Mouse (Mus musculus): ENCODE results near the gene Tedc2.

The Tedc2 gene

DNA sequence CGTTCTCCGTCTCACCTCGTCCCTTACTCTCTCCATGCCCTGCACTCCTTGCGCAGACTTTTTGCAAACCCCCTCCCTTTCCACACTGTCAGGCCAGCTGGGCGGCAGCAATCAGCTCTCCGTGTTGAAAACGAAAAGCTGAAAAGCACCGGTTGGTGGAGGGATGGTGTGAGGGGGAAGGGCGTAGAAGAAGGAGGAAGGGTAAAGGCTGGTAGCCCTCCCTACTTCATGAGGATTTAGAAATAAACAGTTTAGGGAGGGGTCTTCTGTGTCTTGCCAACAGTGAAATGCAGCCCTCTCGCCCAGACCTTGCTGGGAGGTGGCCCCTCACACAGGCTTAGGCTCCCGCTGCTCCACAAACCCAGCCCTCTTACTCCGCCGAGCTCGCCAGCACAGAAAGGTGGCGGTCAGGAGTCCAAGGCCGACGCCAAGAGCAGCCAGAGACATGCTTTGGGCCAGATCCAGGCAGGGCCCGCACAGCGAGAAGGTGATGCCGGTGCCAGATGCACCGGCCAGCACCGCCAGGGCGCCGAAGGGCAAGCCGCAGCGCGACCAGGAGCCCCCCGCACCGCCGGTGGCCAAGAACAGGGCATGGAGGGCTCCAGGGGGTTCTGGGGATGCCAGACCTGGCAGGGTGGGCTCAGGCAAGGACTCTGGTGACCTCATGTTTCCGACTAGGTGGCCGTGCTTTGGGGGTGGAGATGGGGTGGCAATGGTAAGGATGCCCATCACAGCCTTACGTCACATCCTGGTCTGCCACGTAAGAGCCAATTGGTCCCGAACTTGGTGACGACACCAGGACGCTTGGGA lies 8.8 kb downstream of the Tedc2 start:
- no peak for DNase-seq (ENCODE audit: low spot score)

DNA sequence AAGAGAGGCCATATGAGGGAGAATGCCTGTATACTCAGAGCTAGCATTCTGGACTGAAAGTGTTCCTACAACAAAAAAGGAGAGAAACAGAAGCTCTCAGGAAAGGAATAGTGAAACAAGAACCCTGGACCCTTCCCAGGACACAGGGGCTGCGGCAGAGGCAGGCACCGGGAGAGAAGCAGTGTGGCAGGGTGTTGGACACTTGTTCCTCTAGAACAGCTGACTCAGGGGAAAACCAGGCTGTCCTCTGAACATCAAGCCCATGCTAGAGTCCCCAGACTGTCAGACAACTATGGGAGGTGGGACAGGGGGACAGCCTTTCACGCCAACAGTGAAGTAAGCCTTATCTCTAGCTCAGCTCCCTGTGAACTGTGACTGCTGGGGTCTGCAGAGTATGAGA lies 10.1 kb downstream of the Tedc2 start:
- DNase-seq (ENCODE audit: low spot score), result no peak

DNA sequence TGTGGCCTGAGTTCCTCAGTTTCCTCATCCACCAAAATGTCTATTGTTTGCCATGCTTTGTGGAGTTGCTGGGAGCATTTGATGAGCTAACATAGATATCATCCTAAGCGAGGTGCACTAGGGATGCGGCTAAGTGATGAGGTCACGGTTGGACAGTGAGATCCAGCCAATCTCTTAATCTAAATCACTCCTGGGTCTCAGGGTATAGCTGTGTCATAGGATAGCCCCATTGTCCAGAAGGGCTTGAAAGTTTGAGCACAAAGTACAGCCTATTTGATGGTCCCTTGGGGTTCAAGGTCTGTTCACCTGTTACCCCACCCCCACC lies 10.8 kb downstream of the Tedc2 start:
- DNase-seq (ENCODE audit: low spot score), result no peak

DNA sequence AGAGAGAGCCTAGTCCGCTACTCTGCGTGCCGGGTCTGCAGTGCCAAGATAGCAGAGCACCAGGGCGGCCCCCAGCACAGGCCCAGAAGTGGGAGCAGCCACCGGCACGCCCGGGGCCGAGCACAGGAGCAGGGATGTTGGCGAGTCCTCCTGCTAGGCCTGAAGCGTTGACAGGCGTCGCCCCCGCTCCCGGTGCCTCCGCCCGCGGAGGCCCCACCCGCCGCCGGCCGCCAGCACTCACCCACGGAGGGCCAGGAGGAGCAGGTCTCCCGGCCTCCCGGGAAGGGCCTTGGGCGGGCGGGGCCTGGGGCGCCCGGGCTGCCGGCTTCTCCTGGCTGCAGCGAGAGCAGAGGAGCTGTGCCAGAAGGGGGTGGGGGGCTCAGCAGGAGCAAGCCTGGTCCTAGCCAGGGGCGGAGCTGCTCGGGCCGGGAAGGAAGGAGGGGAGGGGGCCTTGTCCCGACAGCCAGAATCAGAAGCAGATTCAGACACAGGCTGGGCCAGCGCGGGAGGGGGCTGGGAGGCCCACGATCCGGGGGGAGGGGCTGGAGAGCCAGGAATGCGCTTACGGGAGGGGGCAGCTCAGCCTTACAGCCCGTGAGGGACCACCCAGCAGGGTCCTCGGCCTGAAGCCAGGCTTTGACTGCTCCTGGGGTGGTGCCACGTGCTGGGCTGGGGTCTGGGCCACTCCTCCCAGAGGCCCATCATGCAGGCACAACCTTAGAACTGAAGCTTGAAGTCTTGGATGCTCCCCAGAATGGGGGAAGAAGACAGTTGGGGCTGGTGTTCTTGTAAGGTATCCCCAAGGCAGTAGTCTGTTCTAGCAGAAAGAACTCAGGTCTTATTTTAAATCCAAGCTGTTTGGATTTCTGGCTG lies 11.4 kb downstream of the Tedc2 start, which contains the start of gene Ntn3:
TSS of gene Ntn3 (minus strand) at position 489 of the 873 bp plus-strand sequence.
- no peak for DNase-seq (ENCODE audit: low spot score)

DNA sequence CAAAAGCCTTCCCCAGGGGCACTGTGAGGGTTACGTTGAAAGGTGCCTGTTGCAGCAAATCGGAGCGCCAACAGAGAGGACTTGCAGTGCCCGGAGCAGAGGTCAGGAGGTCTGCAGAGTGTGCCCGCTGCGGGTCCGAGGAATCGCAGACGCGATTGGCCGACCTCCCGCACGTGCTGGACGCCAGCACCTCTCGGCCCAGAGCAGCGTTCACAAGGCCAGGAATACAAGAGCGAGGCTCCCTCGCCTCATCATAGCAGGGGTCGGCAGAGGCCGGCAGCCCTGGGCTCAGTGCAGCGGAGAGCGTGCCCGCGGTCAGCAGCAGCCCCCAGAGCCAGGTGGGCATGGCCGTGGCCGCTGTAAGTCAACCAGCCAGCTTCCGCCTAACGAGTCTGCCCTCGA lies 12.0 kb downstream of the Tedc2 start:
- no peak for DNase-seq (ENCODE audit: low spot score)

DNA sequence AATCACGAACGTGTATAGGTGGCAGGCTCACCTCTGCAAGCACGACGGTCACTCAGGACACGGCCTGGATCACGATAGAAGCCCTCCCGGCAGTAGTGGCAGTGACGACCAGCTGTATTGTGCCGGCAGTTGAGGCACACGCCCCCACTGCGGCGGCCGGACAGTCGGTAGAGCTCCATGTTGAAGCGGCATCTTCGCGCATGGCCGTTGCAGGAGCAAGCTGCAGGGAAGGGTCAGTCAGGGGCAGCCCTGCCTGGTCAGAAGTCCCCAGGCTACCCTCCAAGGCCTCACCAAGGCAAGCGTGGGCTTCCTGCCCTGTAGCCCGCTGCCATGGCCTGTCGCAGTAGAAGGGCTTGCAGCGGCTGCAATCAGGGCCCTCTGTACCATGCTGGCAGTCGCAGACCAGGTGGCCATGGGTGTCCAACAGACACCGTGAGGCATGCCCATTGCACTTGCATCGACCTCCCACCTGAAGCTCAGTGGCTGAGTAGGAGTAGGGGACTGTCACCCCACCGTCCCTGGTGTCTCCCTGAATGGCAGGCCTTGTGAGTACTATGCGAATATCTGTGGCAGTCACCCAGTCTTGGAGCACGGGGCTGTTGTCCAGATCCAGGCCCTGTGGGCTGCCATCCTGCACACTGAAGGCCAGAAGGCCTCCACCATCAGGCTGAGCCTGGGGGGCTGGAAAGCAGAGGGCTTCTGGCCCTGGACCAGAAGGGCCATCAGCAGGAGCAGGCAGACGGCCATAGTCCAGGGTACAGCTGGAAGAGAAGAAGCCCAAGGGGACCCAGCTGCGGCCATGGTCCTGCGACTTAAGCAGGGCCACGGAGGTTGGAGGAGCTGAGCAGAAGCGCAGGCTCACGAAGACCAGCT lies 12.6 kb downstream of the Tedc2 start:
- DNase-seq (ENCODE audit: low spot score), result no peak

DNA sequence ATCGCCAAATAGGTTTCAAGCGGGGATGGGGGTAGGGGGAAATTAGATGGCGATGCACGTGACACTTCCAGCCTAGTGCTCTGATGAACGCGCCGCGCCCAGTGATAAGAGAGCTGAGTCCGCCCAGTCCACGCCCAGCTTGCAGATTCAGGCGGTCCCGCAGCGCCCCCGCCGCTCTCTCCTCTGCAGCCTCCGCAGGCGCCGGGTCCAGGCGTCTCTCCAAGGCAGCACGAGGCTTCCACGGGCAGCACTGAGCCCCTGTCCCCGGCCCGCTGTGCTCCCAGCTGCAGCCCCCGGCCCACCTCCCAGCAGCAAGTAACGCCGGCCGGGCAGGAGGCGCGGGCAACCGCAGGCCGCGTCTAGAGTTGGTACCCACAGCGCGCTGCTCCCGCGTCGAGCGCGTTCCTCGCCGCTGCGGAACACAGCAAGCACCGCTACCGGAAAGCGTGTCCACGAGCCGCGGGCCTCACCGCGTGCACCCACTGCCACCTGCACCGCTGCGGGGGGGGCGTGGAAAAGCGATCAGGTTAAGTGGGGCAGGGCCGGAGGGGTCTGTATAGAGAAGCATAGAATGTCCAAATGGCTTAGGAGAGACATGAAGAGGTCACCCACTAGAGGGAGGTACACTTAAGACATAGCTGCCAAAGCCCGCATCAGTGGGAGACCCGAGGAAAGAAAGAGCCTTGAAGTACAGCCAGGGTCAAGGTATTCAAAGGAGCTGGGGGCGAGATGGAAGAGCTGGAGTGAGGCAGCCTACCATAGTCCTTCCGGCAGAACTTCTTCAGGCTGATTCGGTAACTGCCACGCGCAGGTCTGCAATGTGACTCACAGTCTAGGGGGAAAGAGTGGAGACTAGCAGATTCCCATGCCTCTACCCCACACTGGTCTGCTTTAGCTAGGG lies 13.9 kb downstream of the Tedc2 start:
- DNase-seq (ENCODE audit: low spot score), result no peak

DNA sequence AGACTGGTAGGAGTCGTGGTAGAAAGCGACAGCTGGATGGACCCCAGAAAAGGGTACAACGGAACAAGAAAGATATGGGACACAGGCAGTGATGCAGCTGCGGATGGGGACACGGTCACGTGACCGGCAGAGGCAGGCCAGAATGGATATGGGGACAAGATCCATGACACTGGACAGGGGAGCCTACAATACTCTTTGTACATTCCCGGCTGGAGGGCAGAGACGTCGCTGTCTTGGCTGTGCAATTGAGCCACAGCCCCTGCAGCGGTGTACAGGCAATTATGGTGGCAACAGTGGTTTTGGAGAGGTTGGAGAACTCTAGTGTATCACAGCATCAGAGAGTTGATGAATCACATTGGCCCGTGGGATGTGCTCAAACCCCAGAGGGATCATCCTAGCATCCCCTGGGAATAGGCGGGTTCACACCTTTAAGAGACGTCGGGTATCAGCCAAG lies 14.7 kb downstream of the Tedc2 start:
- DNase-seq (ENCODE audit: low spot score), result no peak

DNA sequence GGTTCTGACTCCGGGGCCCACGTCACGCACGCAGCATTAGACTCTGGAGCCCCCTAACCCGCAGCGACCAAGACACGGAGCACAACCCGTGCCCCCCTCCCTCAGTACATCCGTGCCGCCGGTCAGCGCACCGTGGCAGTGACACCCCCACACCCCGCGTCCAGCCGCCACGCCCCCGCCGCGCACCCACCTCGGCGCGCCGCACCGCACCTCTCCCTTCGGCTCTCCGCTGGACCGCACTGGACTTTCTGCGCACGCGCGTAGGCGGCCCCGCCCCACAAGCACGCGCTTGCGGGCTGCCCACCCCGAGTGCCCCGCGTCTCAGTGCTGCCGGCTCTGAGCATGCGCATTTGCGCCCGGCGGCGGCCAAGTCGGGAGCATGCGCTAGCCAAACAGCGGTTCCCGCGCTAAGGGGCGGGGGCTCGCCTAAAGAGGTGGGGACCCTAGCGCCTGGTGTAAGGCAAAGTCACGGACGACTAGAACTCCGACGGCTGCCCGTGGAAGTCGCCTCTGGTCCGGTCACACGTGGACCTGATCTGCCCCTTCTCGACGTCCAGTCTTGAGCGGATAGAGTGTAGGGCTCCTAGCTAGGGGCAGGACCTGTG lies 15.3 kb downstream of the Tedc2 start, which contains the start of gene Tbc1d24:
TSS of gene Tbc1d24 (minus strand) at position 279 of the 605 bp plus-strand sequence.
- DNase-seq (ENCODE audit: low spot score), result peak; percentile 83

DNA sequence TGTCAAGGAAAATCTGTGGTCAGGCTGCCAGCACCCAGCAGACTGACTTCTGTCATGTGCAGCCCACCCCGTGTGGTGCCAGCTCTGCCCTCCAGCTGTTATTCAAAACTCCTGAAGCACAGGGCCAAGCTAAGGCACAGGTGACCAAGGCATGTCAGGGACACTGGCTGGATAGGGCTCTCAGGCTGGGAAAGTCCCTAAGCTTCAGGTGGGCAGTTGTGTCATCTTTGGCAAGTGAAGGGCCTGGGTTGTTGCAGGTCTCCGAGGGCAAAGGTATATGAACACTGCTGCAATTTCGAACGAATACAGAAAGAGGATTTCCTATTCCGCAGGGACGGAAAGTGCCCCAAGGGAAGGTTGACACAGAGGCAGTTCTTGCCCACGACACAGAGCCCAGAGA lies 15.8 kb downstream of the Tedc2 start:
- no peak for DNase-seq (ENCODE audit: low spot score)

DNA sequence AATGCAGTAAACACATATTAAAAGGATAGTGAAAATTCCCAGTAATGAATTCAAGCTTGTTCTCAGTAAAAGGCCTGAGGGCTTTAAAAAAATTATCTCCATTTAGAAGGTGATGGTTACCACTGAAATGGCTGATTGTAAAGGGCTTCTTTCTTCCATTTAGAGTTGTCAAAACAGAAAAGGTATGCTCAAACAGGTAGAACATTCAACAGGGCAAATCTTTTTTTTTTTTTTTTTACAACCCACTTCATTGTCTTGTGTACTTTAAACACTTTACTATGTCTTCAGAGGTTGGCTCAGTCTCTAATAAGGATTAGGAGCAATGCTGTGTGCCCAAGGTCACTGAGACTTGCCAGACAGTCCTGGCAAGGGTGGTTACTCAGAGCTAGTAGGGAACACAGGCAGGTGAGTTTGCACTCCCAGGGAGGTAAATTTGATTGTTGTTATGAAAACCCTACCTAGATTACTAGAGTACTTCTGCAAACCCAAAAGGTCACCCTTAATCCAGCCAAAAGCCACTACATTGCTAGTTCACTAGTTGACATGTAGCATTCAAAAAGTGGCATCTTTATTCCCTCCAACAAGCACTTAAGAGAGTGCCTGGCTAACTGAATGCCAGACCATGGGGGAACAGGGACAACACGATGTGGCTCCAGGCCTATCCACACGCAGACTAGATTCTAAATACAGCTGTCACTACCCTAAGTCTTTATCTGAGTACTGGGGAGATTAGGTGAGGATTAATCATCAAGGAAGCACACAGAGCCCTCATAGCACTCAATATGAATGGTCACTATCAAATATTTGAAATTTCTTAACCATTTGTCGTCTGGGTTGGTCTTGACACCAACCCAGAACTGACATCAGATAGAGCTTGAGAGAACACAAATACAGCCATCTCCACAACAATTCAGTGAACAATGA lies 16.8 kb downstream of the Tedc2 start:
- no peak for DNase-seq (ENCODE audit: low spot score)

DNA sequence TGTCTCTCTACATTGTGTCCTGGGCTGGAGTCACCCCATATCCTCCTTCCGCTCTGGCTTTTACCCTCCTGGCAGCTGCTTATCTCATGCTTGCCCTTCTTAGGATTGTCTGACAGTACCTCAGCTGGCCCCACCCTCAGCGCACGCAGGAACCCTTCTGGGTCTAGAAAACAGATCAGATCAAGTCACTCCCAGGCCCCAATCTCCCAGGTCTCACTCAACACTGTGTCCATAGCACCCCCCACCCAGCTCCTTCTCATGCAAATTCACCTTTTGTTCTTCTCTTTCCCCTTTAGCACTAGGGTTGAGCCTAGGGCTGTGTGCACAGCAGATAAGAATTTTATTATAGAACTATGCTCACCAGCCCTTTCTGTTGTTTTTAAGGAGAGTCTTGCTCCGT lies 17.6 kb downstream of the Tedc2 start:
- no peak for DNase-seq (ENCODE audit: low spot score)

DNA sequence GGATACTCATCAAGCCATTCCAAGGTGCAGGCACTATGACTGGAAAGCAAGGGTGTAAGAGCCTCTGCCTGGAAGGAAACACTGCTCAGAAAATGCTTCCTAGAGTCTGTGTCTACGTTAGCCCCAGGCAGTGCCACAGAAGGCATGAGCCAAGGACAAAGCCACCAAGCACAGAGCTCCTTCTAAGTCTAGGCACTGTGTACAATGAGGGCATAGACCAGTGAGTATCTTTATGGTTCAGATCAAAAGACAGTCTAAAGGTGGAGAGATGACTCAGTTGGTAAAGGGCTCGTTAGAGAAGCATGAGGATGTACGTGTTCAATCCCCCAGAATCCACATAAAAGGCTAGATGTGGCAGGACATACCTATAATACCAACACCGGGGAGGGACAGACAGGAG lies 19.6 kb downstream of the Tedc2 start:
- DNase-seq (ENCODE audit: low spot score), result no peak

DNA sequence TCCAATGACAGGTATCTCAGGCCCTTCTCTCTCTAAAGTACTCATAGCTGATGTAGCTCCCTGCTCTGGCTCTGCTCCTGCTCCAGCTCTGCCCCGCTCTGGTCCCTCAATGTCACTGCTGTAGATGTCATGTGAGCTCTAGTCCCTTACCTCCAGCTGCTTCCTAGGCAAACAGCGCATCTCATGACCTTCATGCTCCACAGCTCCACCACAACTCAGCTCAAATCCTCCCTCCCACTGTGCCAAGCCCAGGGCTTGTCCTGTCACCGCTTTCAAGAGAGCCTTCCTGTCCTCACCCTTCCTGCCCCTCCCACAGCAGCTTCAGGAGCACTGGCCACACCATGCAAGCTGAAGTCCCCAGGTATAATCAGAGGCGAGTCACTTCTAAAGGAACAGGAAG lies 20.9 kb downstream of the Tedc2 start:
- DNase-seq (ENCODE audit: low spot score), result no peak

DNA sequence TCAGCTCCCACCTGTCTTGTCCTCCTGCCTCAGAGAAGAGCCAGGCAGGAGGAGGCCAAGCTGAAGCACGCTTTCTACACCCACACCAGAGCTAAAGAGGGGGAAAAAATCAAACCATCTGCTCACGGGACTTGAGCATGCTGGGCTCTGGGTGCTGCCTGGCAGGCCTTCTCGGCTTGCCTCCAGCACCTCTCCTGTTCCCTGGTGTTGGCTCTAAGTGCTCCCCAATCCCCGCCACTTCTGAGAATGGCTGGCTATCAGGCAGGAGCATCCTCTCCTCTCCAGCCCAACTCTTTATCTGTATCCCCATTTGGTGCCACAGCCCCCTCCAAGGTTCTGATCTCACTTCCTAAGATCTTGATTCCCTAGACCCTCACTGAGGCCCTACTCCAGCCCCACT lies 21.4 kb downstream of the Tedc2 start:
- DNase-seq (ENCODE audit: low spot score), result no peak

DNA sequence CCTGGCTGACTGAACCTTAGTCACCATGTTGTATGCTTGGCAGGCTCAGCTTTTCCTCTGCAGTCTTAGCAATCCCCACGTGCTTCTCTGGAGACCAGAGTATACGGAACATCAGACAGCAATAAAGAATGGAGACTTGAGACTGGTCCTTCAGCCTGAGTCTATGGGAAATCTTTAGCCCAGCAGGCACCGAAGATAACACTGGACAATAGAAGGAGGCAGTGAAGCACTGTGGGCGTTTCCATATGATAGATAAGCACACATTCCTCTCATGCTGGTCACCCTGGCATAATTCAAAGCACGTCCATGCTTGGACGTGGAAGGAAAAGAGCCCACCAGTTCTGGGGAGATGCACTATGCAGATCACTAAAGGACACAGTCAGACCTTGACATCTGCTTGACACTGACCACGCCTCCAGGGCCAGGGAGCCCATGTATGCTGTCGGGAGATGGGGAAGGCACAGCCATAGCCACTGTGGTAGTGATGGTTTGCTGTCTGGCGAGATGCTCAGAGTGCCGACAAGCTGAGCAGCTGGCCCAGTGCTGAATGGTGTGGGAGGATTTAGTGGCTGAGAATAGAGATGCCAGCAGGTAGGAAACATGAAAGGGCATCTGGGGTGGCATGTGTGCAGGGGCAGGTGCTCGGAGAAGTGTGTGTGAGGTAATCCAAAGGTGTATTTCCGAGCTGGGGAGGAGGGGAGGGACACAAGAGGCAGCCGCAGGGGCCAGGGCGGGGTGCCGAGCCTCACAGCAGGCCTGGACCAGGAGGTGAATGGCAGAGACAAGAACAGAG lies 23.4 kb downstream of the Tedc2 start:
- no peak for DNase-seq (ENCODE audit: low spot score)

DNA sequence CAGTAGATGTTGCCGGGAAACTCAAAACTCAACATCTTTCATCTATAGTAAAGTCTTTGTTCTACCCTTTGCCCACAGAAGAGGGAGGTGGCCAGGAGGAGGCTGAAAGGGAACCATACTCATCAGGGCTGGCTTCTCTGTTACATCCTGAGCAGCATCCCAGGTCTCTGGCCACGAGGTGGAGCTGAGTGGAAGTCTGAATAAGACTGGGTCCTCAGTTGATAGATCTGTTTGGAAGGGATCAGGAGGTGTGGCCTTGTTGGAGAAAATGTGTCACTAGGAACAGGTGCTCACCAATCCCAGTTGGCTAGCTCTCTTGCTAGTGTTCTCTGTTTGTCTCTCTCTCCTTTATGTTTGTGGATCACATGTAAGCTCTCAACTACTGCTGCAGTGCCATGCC lies 25.3 kb downstream of the Tedc2 start:
- DNase-seq (ENCODE audit: low spot score), result no peak

DNA sequence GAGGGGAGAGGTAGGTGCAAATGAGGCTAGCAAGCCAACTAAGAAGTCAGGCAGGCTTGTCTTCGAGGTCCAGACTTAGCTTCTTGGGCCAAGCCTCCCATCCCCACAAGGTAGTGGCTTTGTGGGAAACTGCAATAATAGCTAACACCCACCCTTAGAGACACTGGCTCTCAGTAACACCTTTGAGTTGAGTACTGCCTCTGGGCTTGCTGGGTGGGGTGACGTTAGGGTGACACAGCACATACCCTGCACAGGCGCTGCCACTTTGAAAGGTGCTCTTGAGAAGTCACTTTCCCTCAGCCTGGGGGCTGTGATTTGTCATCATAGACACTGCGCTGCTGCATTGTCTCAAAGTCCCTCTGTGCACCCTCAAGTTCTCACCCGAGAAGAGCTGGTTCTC lies 26.9 kb downstream of the Tedc2 start:
- no peak for DNase-seq (ENCODE audit: low spot score)

DNA sequence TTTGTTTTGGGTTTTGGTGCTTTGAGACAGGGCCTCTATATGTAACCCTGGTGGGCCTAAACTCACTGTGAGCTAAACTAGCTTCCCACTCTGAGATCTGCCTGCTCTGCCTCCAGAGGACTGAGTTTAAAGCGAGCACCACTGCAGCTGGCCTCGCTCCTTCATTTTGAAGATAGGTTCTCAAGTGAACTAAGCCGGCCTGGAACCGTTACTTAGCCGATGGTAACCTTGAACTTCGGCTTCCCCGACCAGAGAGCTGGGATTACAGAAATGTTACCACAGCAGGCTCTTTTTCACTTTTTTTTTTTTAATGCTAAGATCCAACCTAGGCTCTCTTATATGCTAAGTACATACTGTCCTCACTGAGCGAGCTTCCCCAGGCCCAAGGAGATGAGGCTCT lies 27.4 kb downstream of the Tedc2 start:
- DNase-seq (ENCODE audit: low spot score), result no peak

Data from ovary, postnatal 10 days (tissue).